Mouse (Mus musculus): ENCODE measurements around the gene Slc25a43. TPM values are rescaled to one million over a fixed set of nuclear protein-coding genes. Genes with fewer than 3 reads are reported as not detected.

Gene Slc25a43
- 2.7 and 2.8 TPM in 2 replicates for polyA plus RNA-seq (2012; rRNA removed)

- no peak for TF ChIP-seq POLR2A (IDR thresholded peaks at IDR 0.05; ENCODE audit: control insufficient read depth, low read depth, low read length)
- TF ChIP-seq CTCF (IDR thresholded peaks at IDR 0.05; ENCODE audit: control insufficient read depth, insufficient read depth, insufficient replicate concordance, low read depth, low read length) = no peak
- Histone ChIP-seq H3K27me3 (ENCODE audit: control insufficient read depth, insufficient read depth, low read length) (no peaks in the 10 kb centered on the region), H3K4me3 (ENCODE audit: control insufficient read depth, low read depth, low read length) (peak within 1 kb of the TSS; percentile 70), H3K36me3 (ENCODE audit: control insufficient read depth, insufficient read depth, low read length) (no peaks in the 10 kb centered on the region), H3K27ac (ENCODE audit: control insufficient read depth, insufficient read depth, low read depth, low read length) (peak within 1 kb of the TSS; percentile 65), H3K4me1 (ENCODE audit: control insufficient read depth, insufficient read depth, low read length) (peaks cover 2% of the 10 kb centered on the region; the same call in 1 of the 2 replicates)
Measured at GRCm38 (mm10) chrX:36743503-36744101, at the start of gene Slc25a43. TSS of gene Slc25a43 (plus strand) at chrX:36743659.

DNA sequence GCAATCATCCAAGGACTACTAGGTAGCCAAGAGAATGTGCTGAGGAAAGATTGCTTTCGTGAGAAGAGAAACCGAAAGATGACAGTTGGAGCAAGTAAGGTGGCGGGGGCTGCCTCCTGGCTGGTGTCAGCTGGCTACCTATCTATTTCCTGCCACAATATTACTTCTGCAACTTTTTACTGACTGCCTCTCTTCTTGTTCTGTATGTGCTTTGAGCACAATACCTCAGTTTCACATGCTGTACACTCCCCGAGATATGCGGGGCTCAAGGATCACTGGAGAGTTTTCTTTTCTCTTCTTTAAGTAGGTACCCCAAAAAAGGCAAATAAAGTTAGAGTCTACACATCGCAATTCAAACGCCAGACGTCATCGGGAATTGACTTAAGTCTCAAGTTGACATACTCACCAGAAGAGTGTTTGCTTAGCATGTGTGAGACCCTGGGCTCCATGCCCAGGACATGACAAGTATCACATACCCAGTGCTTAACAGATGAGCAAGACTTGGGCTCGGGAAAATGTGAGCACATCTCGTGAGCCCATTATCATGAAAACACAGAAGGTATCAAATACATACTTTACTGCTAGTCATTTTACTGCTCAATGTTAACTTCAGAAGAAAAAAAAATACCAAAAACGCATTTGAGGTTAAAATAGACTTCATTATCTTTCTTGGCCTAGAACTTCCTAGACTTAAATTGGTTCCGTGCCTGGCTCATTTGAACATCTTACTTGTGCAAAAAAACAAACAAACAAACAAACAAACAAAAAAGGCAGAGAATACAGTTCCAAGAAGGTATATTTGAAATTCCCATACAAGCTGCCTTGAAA lies 3.1 kb upstream of the Slc25a43 start:
- no peak overlapping the region for H3K4me3 ChIP-seq (ENCODE audit: control insufficient read depth, low read depth, low read length)

DNA sequence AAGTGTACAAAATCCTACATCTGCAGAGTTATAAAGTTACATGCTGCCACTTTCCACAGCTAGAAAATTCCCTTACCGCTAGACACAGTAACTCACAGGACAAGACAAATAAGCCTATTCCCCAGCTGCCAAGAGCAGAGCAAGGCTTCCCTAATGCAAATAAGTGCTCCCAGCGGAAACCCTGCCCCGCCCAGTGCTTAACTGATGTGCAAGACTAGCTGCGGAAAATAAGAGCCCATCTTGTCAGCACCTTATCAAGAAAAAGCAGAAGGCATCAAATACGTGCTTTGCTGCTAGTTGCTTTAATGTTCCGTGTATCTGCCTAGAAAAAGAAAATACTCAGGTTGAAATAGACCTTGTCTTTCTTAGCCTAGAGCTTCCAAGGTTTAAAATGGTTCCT lies 2.2 kb upstream of the Slc25a43 start:
- no peak overlapping the region for H3K27ac ChIP-seq (ENCODE audit: control insufficient read depth, insufficient read depth, low read depth, low read length)
- H3K36me3 ChIP-seq (ENCODE audit: control insufficient read depth, insufficient read depth, low read length) = no peaks in the 10 kb centered on the region
- H3K27me3 ChIP-seq (ENCODE audit: control insufficient read depth, insufficient read depth, low read length) = no peaks in the 10 kb centered on the region
- H3K4me3 ChIP-seq (ENCODE audit: control insufficient read depth, low read depth, low read length) = no peak overlapping the region
- TF ChIP-seq CTCF (IDR thresholded peaks at IDR 0.05; ENCODE audit: control insufficient read depth, insufficient read depth, insufficient replicate concordance, low read depth, low read length) = no peak
- no peak for TF ChIP-seq POLR2A (IDR thresholded peaks at IDR 0.05; ENCODE audit: control insufficient read depth, low read depth, low read length)
- H3K4me1 ChIP-seq (ENCODE audit: control insufficient read depth, insufficient read depth, low read length) = peaks cover 2% of the 10 kb centered on the region; the same call in 1 of the 2 replicates

More for the DNA sequence above, 3.1 kb upstream of the Slc25a43 start:
- H3K27me3 ChIP-seq (ENCODE audit: control insufficient read depth, insufficient read depth, low read length) = no peaks in the 10 kb centered on the region
- TF ChIP-seq CTCF (IDR thresholded peaks at IDR 0.05; ENCODE audit: control insufficient read depth, insufficient read depth, insufficient replicate concordance, low read depth, low read length) (no peak), POLR2A (IDR thresholded peaks at IDR 0.05; ENCODE audit: control insufficient read depth, low read depth, low read length) (no peak)
- H3K27ac ChIP-seq (ENCODE audit: control insufficient read depth, insufficient read depth, low read depth, low read length) = no peak overlapping the region
- peaks cover 2% of the 10 kb centered on the region; the same call in 1 of the 2 replicates for H3K4me1 ChIP-seq (ENCODE audit: control insufficient read depth, insufficient read depth, low read length)
- H3K36me3 ChIP-seq (ENCODE audit: control insufficient read depth, insufficient read depth, low read length) = no peaks in the 10 kb centered on the region

DNA sequence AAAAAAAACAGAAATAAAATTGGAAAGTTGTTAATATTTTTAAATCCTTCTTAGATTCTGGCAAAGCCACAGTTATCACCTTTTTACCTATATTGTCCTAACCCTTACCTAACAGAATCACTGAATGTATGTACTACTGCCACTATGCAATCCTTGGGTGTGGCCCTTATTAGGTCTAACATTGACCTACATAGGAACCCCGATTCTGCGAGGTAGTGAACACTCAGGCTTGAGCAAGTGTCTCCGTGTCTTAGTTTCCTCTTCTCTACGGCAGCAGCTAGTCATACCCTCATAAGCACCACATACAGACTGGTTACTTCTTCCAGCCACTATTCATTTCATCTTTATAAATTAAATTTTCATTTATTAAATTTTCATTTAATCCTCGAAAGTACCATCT lies 715 bp upstream of the Slc25a43 start:
- Histone ChIP-seq H3K27me3 (ENCODE audit: control insufficient read depth, insufficient read depth, low read length) (no peaks in the 10 kb centered on the region), H3K27ac (ENCODE audit: control insufficient read depth, insufficient read depth, low read depth, low read length) (no peak overlapping the region), H3K4me3 (ENCODE audit: control insufficient read depth, low read depth, low read length) (no peak overlapping the region), H3K36me3 (ENCODE audit: control insufficient read depth, insufficient read depth, low read length) (no peaks in the 10 kb centered on the region), H3K4me1 (ENCODE audit: control insufficient read depth, insufficient read depth, low read length) (peaks cover 2% of the 10 kb centered on the region; the same call in 1 of the 2 replicates)
- TF ChIP-seq CTCF (IDR thresholded peaks at IDR 0.05; ENCODE audit: control insufficient read depth, insufficient read depth, insufficient replicate concordance, low read depth, low read length) (no peak), POLR2A (IDR thresholded peaks at IDR 0.05; ENCODE audit: control insufficient read depth, low read depth, low read length) (no peak)

GRCm38 (mm10) chrX:36744735-36745134 lies 1.3 kb downstream of the Slc25a43 start:
- H3K36me3 ChIP-seq (ENCODE audit: control insufficient read depth, insufficient read depth, low read length) = no peaks in the 10 kb centered on the region
- peak overlapping the region; percentile 53 for H3K4me3 ChIP-seq (ENCODE audit: control insufficient read depth, low read depth, low read length)
- H3K27ac ChIP-seq (ENCODE audit: control insufficient read depth, insufficient read depth, low read depth, low read length) = peak overlapping the region; percentile 65
- no peaks in the 10 kb centered on the region for H3K27me3 ChIP-seq (ENCODE audit: control insufficient read depth, insufficient read depth, low read length)
- TF ChIP-seq CTCF (IDR thresholded peaks at IDR 0.05; ENCODE audit: control insufficient read depth, insufficient read depth, insufficient replicate concordance, low read depth, low read length) = no peak
- TF ChIP-seq POLR2A (IDR thresholded peaks at IDR 0.05; ENCODE audit: control insufficient read depth, low read depth, low read length) = no peak
- H3K4me1 ChIP-seq (ENCODE audit: control insufficient read depth, insufficient read depth, low read length) = peaks cover 2% of the 10 kb centered on the region; the same call in 1 of the 2 replicates

DNA sequence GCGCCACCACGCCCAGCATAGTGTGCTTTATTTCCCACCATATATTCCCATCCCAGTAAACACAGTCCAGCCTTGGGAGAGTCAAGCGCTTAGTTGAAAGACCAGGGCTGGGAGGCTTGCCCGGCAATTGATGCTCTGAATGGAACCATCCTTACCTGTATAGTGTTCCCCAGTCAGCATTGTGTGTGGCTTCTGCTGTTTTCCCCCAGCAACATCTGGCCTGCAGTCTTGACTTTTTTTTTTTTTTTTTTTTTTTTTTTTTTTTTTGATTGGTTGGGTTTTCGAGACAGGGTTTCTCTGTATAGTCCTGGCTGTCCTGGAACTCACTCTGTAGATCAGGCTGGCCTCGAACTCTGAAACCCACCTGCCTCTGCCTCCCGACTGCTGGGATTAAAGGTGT lies 1.9 kb downstream of the Slc25a43 start:
- Histone ChIP-seq H3K27me3 (ENCODE audit: control insufficient read depth, insufficient read depth, low read length) (no peaks in the 10 kb centered on the region), H3K27ac (ENCODE audit: control insufficient read depth, insufficient read depth, low read depth, low read length) (no peak overlapping the region), H3K4me1 (ENCODE audit: control insufficient read depth, insufficient read depth, low read length) (peaks cover 2% of the 10 kb centered on the region; the same call in 1 of the 2 replicates), H3K36me3 (ENCODE audit: control insufficient read depth, insufficient read depth, low read length) (no peaks in the 10 kb centered on the region), H3K4me3 (ENCODE audit: control insufficient read depth, low read depth, low read length) (no peak overlapping the region)
- no peak for TF ChIP-seq CTCF (IDR thresholded peaks at IDR 0.05; ENCODE audit: control insufficient read depth, insufficient read depth, insufficient replicate concordance, low read depth, low read length)
- no peak for TF ChIP-seq POLR2A (IDR thresholded peaks at IDR 0.05; ENCODE audit: control insufficient read depth, low read depth, low read length)

DNA sequence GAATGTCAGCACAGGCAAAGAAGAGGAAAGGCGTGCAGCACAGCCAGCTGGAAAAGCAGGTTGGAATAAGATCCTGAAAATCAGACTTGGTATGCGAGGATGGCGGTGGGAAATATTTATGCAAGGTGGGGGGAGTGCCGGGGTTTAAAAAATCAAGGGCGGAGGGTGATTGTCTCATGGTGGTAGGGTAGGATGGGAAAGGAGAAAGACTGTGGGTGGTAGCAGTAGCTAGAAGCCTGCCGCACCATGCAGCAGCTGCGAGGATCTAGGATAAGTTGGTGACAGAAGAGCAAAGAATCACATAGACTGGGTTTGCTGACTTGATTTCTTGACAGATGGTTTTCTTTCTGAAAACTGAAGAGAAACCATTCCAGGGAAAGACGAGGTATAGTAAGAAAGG lies 3.3 kb downstream of the Slc25a43 start:
- H3K27me3 ChIP-seq (ENCODE audit: control insufficient read depth, insufficient read depth, low read length) = no peaks in the 10 kb centered on the region
- H3K36me3 ChIP-seq (ENCODE audit: control insufficient read depth, insufficient read depth, low read length) = no peaks in the 10 kb centered on the region
- no peak for TF ChIP-seq POLR2A (IDR thresholded peaks at IDR 0.05; ENCODE audit: control insufficient read depth, low read depth, low read length)
- TF ChIP-seq CTCF (IDR thresholded peaks at IDR 0.05; ENCODE audit: control insufficient read depth, insufficient read depth, insufficient replicate concordance, low read depth, low read length) = no peak
- H3K4me3 ChIP-seq (ENCODE audit: control insufficient read depth, low read depth, low read length) = no peak overlapping the region
- no peak overlapping the region for H3K27ac ChIP-seq (ENCODE audit: control insufficient read depth, insufficient read depth, low read depth, low read length)
- peaks cover 2% of the 10 kb centered on the region; the same call in 1 of the 2 replicates for H3K4me1 ChIP-seq (ENCODE audit: control insufficient read depth, insufficient read depth, low read length)

Measured in testis, adult 2 months (tissue).